Mouse (Mus musculus) large intestine, adult 2 months (tissue): ENCODE results near the gene Fam155a. TPM values are rescaled to one million over a fixed set of nuclear protein-coding genes. Genes with fewer than 3 reads are reported as not detected.
"Not testable (repeated sequence)": the region's sequence is repeated elsewhere in the genome, so short reads cannot be mapped to it uniquely, and the experiment has no call there.

ENCODE experiments used
- DNase-seq: peaks from one replicate; pipeline ENCODE4 v3.0.0-alpha.2; 2012; ENCODE audit warnings: low read depth, low spot score
- WGBS: fragments of 180-500 bp; shearing (Covaris S2); methylation state at CpG from one replicate; pipeline ENCODE4 v1.1.7; 2018; 5-methylcytosine and 5-hydroxymethylcytosine counted together
- polyA plus RNA-seq: library from polyadenylated mRNA; depleted of rRNA; stranded (reverse); fragments of >200 nt; gene quantifications from 2 replicates; pipeline ENCODE4 v1.2.3, GENCODE M21; 2012; rRNA removed

The Fam155a gene
- 0.30 and 0.38 TPM in 2 replicates for polyA plus RNA-seq

GRCm38 (mm10) chr8:9770999-9771605 is at the start of gene Fam155a:
Gene Fam155a, minus strand, starts transcription at chr8:9771161.
- 1% methylated on average over 24 of the region's 29 CpGs for WGBS
- DNase-seq = no peak

GRCm38 (mm10) chr8:9813273-9813946 is 42.4 kb upstream of the Fam155a start:
- no peak for DNase-seq
- WGBS = 52% methylated on average over 8 of the region's 8 CpGs

- no peak for DNase-seq
- 64% methylated on average over 12 of the region's 12 CpGs for WGBS
Measured at GRCm38 (mm10) chr8:9810955-9811530, 40.1 kb upstream of the Fam155a start.

- 77% methylated on average over 9 of the region's 9 CpGs for WGBS
Measured at GRCm38 (mm10) chr8:9808596-9808995, 37.6 kb upstream of the Fam155a start.

GRCm38 (mm10) chr8:9805676-9806075 is 34.7 kb upstream of the Fam155a start:
- DNase-seq = no peak
- WGBS = 62% methylated on average over 1 of the region's 1 CpGs

More at GRCm38 (mm10) chr8:9808596-9808995, 37.6 kb upstream of the Fam155a start:
- DNase-seq = no peak

- WGBS = 72% methylated on average over 9 of the region's 11 CpGs
- DNase-seq = not testable (repeated sequence)
Measured at GRCm38 (mm10) chr8:9800346-9800745, 29.4 kb upstream of the Fam155a start.

- no peak for DNase-seq
- WGBS = 64% methylated on average over 11 of the region's 11 CpGs
Measured at GRCm38 (mm10) chr8:9799923-9800322, 29.0 kb upstream of the Fam155a start.

- WGBS = 75% methylated on average over 8 of the region's 8 CpGs
- no peak for DNase-seq
Measured at GRCm38 (mm10) chr8:9797514-9797913, 26.6 kb upstream of the Fam155a start.

- WGBS = 93% methylated on average over 6 of the region's 6 CpGs
- no peak for DNase-seq
Measured at GRCm38 (mm10) chr8:9795724-9796123, 24.8 kb upstream of the Fam155a start.

GRCm38 (mm10) chr8:9793351-9793750 is 22.4 kb upstream of the Fam155a start:
- no peak for DNase-seq
- WGBS = 61% methylated on average over 9 of the region's 9 CpGs

- DNase-seq = no peak
- 81% methylated on average over 10 of the region's 10 CpGs for WGBS
Measured at GRCm38 (mm10) chr8:9780332-9780731, 9.4 kb upstream of the Fam155a start.

GRCm38 (mm10) chr8:9778148-9778547 is 7.2 kb upstream of the Fam155a start:
- WGBS = 74% methylated on average over 8 of the region's 8 CpGs
- DNase-seq = no peak

GRCm38 (mm10) chr8:9776818-9777217 is 5.9 kb upstream of the Fam155a start:
- WGBS = 78% methylated on average over 10 of the region's 10 CpGs
- DNase-seq = no peak

- no peak for DNase-seq
- 20% methylated on average over 6 of the region's 6 CpGs for WGBS
Measured at GRCm38 (mm10) chr8:9772519-9772840, 1.5 kb upstream of the Fam155a start.

- no peak for DNase-seq
Measured at GRCm38 (mm10) chr8:9771606-9772518, 901 bp upstream of the Fam155a start.

GRCm38 (mm10) chr8:9770261-9770998 is 531 bp downstream of the Fam155a start:
- WGBS = 4% methylated on average over 48 of the region's 48 CpGs
- DNase-seq = no peak

More at GRCm38 (mm10) chr8:9771606-9772518, 901 bp upstream of the Fam155a start:
- WGBS = 3% methylated on average over 55 of the region's 55 CpGs

- no peak for DNase-seq
- 38% methylated on average over 6 of the region's 6 CpGs for WGBS
Measured at GRCm38 (mm10) chr8:9769061-9769460, 1.9 kb downstream of the Fam155a start.

GRCm38 (mm10) chr8:9735169-9735568 is 35.8 kb downstream of the Fam155a start:
- no peak for DNase-seq
- WGBS = 51% methylated on average over 5 of the region's 5 CpGs

- DNase-seq = no peak
- WGBS = 91% methylated on average over 4 of the region's 4 CpGs
Measured at GRCm38 (mm10) chr8:9709791-9710190, 61.2 kb downstream of the Fam155a start.
